Mouse (Mus musculus) bone marrow macrophage, adult 2 months (primary cell): Measurements from ENCODE around the gene Tmem237. TPM values are rescaled to one million over a fixed set of nuclear protein-coding genes. Genes with fewer than 3 reads are reported as not detected.

Experiments
- H3K27ac ChIP-seq: 2 replicates; pipeline ENCODE4 v1.5.1; 2012; ENCODE audit warnings: low read depth, low read length; ENCODE audit not compliant: insufficient read depth
- H3K4me1 ChIP-seq: 2 replicates; pipeline ENCODE4 v1.6.1; 2012; ENCODE audit warnings: low read length; ENCODE audit not compliant: control insufficient read depth, insufficient read depth
- H3K4me3 ChIP-seq: 2 replicates; pipeline ENCODE4 v1.5.1; 2012; ENCODE audit warnings: mild to moderate bottlenecking, low read length, moderate library complexity; ENCODE audit not compliant: insufficient read depth
- CTCF ChIP-seq: IDR thresholded peaks from 2 replicates; pipeline ENCODE4 v1.5.1; 2012; ENCODE audit warnings: low read depth, mild to moderate bottlenecking, low read length, moderate library complexity
- POLR2A ChIP-seq: IDR thresholded peaks from 2 replicates; pipeline ENCODE4 v1.6.1; 2012; ENCODE audit warnings: mild to moderate bottlenecking, low read depth, low read length, borderline replicate concordance
- polyA plus RNA-seq: library from polyadenylated mRNA; stranded (reverse); fragments of >200 nt; gene quantifications from 2 replicates; pipeline ENCODE4 v1.2.4, GENCODE M21; 2012; ENCODE audit not compliant: missing spikeins, insufficient read depth, insufficient read length

Gene Tmem237
- polyA plus RNA-seq, 1 experiment: 14.7 TPM

DNA sequence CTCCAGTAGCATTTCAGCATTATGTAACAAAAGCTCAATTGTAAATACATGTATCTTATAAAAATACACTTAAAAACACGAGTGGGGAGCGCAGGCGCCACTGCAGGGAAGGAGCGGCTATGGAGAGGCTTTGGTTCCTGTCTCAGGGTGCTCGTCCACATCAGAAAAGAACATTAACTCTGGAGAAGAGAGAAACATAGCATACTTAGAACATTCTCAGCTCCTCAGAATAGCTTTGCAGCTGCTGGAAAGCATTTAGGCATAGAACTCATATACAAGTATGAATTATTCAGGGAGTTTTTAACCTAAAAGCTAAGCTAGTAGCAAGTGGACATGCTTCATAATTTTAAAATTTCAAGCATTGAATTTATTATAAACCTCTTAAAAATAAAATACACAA lies 19.2 kb downstream of the Tmem237 start:
- Histone ChIP-seq H3K4me1 (no peaks in the 10 kb centered on the region), H3K27ac (no peak overlapping the region), H3K4me3 (no peak overlapping the region)
- TF ChIP-seq CTCF: no peak
- no peak for TF ChIP-seq POLR2A

DNA sequence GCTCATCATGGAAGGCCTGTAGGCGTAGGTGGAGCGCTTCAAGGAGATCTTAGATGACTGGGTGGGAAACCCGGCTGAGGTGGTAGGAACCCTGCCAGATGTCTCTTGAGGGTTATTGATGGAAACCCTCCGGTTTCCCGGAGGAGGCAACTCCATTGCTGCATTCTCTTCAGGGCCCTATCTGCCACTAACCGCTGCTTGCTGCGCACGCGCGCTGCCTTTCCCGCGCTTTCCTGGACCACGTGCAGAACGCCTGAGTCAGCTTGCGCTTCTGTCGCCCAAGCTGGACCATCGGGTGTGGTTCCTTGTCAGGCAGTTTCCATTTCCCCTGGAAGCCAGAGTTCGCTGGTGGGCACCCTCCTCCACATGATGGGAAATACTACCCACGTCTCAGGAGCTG lies 25.5 kb downstream of the Tmem237 start, which contains the start of gene C2cd6:
Gene C2cd6 (minus strand): TSS at position 196 of the 400 bp plus-strand sequence.
- H3K27ac ChIP-seq: no peak within 1 kb of the TSS
- H3K4me3 ChIP-seq: no peak within 1 kb of the TSS
- no peak for TF ChIP-seq CTCF
- no peak for TF ChIP-seq POLR2A
- no peaks in the 10 kb centered on the region for H3K4me1 ChIP-seq

DNA sequence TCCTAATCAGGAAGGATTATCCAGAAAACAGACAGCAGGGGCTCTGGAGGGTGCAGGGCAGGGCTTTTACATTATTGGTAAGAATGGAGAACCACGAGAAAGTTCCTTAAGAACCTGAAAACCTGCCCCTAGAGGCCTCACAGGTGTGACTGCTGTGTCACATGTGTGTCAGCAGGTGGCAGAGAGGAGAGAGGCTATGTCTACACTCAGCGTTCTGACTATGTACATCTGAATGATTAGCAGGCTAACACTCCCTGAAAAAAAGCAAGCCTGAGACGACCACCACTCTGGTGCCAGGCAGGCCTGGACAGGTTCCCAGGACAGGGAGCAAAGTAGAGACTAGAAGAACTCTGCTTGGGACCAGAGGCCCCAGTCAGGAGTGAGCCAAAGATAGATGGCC lies 49.3 kb downstream of the Tmem237 start:
- Histone ChIP-seq H3K4me1 (no peaks in the 10 kb centered on the region), H3K27ac (no peak overlapping the region), H3K4me3 (no peak overlapping the region)
- TF ChIP-seq POLR2A (no peak), CTCF (no peak)

DNA sequence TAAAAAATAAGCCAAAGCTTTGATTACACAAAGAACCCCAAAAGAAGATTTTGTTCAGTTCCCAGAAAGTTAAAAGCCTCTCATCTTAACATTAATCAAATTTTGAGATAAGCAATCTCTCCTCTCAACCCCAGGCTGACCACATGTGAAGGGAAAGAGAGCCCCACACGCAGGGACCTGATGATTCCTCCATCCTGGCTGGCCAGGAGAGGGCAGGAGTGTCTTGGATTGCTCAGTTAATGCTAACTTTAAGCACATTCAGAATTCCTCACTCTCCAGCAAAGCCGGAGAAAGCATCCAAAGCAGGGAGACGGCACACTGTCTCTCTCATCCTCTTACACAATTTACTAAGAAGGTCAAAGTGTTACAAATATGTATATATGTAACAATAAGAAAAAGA lies 52.2 kb downstream of the Tmem237 start:
- Histone ChIP-seq H3K4me3 (no peak overlapping the region), H3K27ac (no peak overlapping the region), H3K4me1 (no peaks in the 10 kb centered on the region)
- TF ChIP-seq CTCF (no peak), POLR2A (no peak)

DNA sequence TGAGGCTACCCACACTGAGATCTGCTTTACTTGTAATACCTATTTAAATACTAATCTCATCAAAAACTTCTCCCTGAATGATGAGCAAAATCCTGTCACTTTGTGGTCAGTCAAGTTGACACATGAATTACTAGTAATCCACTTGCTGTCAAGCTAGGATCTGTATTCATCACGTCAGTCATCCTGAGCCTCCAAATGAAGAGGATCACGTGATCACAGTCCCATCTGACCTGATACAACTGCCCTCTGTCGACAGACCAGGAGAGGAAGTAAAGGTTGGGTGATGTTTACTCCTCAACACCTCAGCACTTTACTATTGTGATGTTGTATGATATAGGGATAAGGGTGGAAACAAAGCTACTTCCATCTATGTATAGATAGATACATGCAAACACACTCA lies 56.5 kb downstream of the Tmem237 start:
- TF ChIP-seq CTCF (no peak), POLR2A (no peak)

DNA sequence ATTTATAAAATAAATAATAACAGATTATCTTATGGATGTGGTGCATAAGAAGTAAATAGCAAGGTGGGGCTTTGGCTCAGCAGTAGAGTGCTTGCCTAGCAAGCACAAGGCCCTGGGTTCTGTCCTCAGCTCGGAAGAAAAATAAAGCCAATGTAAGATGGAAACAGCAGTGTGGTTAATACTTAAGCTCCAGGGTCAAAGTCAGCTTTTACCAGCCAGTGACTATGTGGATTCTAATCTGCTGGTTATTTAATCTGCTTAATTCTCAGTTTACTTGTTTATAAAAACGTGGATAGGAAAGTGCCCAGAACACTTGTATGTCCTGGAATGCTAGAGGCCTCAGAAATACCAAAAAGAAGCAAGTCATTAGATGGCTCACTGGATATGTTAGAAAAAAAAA lies 63.3 kb downstream of the Tmem237 start:
- TF ChIP-seq CTCF (no peak), POLR2A (no peak)
- H3K4me1 ChIP-seq: no peaks in the 10 kb centered on the region
- H3K4me3 ChIP-seq: no peak overlapping the region
- H3K27ac ChIP-seq: no peak overlapping the region

More for the DNA sequence above, 56.5 kb downstream of the Tmem237 start:
- Histone ChIP-seq H3K4me3 (no peak overlapping the region), H3K27ac (no peak overlapping the region), H3K4me1 (no peaks in the 10 kb centered on the region)

DNA sequence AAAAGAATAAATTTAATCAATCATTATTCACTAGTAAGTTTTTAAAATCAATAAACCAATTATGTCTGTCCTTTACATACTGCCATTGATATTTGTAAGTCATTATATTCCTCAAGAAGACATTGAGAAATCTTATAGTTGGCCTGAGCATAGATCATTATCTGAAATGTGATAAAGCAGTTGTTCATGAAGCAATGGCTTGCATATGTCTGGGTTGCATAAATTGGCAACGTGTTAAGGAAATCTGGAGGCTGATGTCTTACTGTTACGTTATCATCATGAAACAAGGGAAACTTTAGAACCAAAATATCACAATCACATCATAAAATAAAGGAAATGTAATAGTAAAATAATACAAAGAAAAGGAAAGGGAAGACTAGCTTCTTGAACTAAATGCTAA lies 68.9 kb downstream of the Tmem237 start:
- Histone ChIP-seq H3K27ac (no peak overlapping the region), H3K4me3 (no peak overlapping the region), H3K4me1 (no peaks in the 10 kb centered on the region)
- no peak for TF ChIP-seq POLR2A
- TF ChIP-seq CTCF: no peak

Other genes starting within 250 kb of the Tmem237 start
- 21.0 and 24.6 TPM in 2 replicates for gene Trak2, start 147.0 kb downstream of the Tmem237 start, polyA plus RNA-seq
- 16.3 and 22.5 TPM in 2 replicates for gene Stradb, start 146.9 kb downstream of the Tmem237 start, polyA plus RNA-seq
- not detected in 2 replicates for gene C2cd6, start 25.5 kb downstream of the Tmem237 start, polyA plus RNA-seq
- not detected in 2 replicates for gene Mpp4, start 43.0 kb upstream of the Tmem237 start, polyA plus RNA-seq
- gene Als2, start 116.8 kb upstream of the Tmem237 start, polyA plus RNA-seq: 10.1 TPM in 2 replicates
- gene Cdk15, start 136.5 kb upstream of the Tmem237 start, polyA plus RNA-seq: 0.51 TPM in 1 of 2 replicates, not detected in the other